Mouse (Mus musculus) spleen, adult 2 months (tissue): Measurements from ENCODE around the gene Gm28038.

Experiments
- CTCF ChIP-seq: fragments of 200-500 bp; IDR thresholded peaks from 2 replicates; pipeline ENCODE4 v1.5.1; 2011; ENCODE audit warnings: mild to moderate bottlenecking, inconsistent platforms; ENCODE audit not compliant: insufficient read depth, insufficient read length, insufficient replicate concordance; ENCODE audit errors: extremely low read depth
- POLR2A ChIP-seq: fragments of 200-500 bp; IDR thresholded peaks from 2 replicates; pipeline ENCODE4 v1.6.1; 2011; ENCODE audit warnings: low read depth, low read length, inconsistent platforms

DNA sequence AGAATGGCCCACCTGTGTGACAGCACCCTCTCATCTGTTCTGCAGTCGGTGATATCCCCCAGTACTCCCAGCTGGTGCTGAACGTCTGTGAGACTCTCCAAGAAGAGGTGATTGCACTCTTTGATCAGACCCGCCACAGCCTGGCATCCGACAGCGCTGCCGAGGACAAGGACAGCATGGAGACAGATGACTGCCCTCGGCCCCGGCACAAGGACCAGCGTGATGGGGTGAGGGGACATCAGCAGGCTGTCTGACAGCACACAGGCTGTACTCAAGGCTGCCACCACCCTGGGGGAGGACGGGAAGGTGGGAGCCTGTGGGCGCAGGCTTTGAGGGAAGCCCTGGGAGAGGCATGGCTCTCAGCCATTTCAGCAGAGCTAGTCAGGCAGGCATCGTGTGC lies 56.3 kb downstream of the Gm28038 start:
- no peak for TF ChIP-seq CTCF
- no peak for TF ChIP-seq POLR2A
